Mouse (Mus musculus) adrenal gland, adult 2 months (tissue): ENCODE results near the gene Olfr568. TPM values are rescaled to one million over a fixed set of nuclear protein-coding genes. Genes with fewer than 3 reads are reported as not detected.

ENCODE experiments used
- DNase-seq: peaks from one replicate; pipeline ENCODE4 v3.0.0; 2021
- long read RNA-seq: library from polyadenylated mRNA; stranded (forward); transcript quantifications from one replicate; pipeline ENCODE4 v2.0.0, GENCODE M21; 2021
- polyA plus RNA-seq: library from polyadenylated mRNA; depleted of rRNA; stranded (reverse); fragments of >200 nt; gene quantifications from 2 replicates; pipeline ENCODE4 v1.2.3, GENCODE M21; 2012; rRNA removed
- total RNA-seq, 2 experiments: library from RNA; stranded (reverse); gene quantifications; 2 replicates each; pipeline ENCODE4 v1.2.3; 2021

Gene Olfr568
- total RNA-seq: not detected
- polyA plus RNA-seq: not detected in 2 replicates
- long read RNA-seq: 0 reads

DNA sequence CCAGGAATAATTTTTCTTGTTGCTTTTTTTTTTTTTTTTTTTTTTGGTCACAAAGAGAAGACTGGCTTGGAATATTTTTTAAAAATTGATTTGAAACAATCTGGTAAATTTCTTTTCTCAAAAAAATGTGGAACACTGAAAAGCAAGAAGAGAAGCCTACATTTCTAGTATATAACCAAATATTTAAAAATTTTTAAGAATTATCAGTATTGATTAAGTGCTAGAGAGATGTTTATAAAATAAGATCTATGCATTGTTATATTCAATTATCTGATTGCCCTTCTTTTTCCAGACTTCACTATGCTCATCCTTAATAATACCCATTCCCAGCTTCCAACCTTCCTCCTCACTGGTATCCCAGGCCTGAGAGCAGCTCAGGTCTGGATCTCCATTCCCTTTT is at the start of gene Olfr568:
TSS of gene Olfr568 (plus strand) at position 301 of the 400 bp plus-strand sequence.
- DNase-seq: no peak

DNA sequence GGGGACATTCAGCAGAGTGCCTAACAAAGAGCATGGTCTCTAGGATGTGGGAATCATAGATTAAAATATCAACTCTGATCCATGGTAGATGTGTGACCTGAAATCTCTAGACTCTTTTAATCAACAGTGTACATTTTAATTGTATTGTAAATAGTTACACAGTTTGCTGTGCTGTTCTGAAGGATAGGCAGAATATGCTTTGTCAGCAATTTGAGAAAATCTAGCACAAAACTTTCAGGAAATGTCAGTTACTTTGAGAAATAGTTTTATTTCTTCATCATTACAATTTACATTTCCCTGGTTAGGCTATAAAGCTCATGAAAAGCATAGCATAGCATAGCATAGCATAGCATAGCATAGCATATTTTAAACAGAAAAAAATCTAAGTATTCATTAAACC is 21.1 kb upstream of the Olfr568 start:
- no peak for DNase-seq

DNA sequence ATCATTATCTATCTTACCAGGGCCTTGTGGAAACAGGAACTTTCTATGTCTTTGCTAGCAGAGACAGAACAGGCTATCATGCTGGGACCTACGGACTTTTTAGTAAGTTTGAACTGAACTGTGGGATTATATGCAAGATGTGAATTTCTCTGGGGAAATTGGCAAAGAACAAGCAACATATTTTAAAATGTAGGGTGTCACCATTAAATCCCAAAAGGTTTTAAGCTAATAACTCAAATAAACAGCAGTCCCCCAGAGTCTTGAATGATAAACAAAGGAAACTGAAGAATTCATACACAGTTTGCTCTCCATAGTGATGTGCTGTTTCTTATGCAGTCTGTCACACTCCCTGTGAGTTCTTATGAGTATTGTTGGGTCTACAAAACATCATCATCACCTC is 18.3 kb upstream of the Olfr568 start, which contains the start of gene Olfr566:
TSS of gene Olfr566 (minus strand) at position 101 of the 400 bp plus-strand sequence.
- no peak for DNase-seq

DNA sequence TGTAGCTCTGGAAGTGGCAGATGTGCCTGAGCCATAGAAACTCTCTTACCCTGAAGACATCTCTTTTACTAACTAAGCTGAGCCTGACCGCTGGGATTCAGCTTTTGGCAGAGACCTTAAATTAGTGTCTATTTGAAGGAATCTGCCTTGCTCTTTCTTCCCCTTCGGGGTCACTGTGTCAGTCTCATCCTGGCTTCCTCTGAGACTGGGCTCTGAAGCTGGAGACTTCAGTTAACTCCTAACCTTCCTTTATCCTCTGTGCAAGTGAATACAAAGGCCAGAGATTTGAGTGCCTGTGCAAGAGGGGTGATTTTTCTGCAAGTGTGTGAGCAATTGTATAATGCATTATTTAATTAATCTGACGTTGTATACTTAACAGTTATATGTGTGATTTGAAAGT is 13.9 kb downstream of the Olfr568 start, which contains the start of gene Olfr569:
TSS of gene Olfr569 (minus strand) at position 101 of the 400 bp plus-strand sequence.
- no peak for DNase-seq

DNA sequence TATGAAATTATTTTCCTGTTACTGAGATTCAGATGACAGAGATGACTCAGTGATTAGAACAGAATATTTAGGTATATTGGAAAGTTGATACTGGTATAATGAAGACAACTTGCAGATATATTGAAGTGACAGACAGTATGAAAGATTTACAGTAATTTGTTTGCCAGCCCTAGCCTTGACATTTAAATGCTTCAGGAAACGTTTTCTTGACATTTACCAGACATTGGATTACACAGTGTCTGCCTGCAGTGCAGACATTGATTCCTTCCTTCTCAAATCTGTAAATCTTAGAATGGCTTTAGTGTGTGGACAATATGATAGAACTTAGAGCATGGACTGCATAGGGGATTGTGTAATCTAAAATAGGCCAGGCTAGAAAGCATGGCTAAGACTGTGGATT is 38.3 kb downstream of the Olfr568 start:
- no peak for DNase-seq

DNA sequence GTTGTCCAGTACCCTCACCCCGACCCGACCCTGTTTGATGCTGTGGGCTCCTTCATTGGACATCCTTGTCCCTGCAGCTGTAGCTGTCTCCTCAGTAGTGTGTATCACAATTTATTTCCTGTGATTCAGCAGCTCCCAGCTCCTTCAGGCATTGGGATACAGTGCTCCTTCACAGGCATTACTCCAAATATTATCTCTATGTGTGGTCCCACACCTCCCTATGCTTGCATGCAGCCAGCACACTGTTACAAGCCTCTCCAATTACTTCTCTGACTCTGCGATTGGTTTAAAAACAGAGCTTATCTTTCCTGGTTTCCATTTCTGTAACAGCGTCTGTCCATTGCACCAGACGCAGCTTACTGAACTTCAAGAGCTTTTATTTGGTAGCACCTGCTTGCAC is 39.5 kb downstream of the Olfr568 start:
- DNase-seq: no peak

DNA sequence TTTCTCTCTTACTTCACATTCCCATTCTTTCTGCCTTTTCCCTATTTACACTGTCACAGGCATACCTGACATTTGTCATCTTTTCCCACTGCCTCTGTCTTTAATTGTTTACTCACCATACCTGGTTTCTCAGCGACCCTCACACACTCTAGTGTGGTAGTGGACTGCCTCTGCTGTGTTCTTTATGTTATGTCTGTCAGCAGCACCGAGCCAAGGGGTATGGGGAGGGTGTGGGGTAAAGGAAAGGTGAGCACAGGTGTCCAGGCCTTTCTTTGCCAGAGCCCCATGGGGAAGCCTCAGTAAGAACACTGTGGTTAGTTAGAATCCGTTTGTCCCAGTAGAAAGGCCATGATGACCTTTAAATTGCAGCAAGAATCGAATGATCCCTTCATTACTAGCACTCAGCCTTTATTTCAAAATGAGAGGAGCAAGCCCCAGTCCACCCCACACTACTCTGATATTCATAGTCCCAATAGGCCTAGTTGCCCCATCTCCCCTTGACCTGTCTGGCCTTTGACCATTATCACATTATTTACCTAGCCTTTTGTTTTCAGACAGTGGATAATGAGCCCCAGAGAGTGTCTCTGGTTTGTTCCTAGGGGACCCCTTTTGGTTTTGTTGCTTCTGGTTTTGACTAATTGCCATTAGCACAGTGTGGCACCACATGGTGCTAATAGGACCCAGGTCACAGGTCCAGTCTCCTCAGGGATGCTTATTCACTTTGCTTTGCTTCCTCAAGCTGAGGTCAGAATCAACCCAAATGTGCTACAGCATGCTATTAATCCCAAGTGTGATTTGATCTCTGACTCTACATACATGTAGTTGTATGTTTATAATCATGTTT is 40.3 kb downstream of the Olfr568 start, which contains the start of gene Olfr571:
TSS of gene Olfr571 (minus strand) at position 505 of the 844 bp plus-strand sequence.
- DNase-seq: no peak

DNA sequence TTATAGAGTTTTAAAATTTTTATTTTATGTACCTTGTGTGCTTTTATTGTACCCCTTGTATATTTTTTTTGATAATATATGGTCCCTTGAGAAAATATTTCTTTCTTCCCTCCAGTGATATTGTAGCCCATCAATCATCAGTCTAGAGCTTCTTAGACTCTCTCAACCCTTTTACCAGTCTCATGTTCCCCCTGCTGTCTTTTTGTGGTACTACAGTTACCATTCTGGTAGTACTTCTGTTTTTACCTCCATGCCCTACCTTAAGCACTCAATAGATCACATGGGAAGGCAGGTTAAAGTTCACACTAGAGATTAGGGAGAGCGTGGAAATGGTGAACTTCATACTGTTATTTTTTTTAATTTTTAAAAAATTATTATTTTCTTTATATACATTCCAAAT is 42.7 kb downstream of the Olfr568 start:
- DNase-seq: peak; percentile 9

DNA sequence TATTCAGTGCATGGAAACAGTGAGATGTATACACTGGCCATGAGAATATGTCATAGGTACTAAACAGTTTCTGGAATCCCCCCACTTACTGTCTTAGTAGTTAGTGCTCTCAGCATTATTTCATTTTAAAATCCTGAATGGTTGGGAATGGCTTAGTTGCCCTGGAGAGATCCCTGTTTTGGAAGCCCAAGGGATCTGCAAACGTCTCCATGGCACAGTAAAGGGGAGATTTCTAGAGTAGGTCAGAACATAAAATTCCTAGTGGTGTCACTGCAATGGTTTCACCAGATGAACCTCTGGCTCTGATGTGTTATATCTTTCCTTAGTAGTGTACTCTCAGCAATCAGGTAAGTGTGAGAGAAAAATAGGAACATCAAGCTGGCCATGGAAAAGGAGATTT is 47.2 kb downstream of the Olfr568 start, which contains the start of gene Olfr572:
TSS of gene Olfr572 (plus strand) at position 301 of the 400 bp plus-strand sequence.
- no peak for DNase-seq

DNA sequence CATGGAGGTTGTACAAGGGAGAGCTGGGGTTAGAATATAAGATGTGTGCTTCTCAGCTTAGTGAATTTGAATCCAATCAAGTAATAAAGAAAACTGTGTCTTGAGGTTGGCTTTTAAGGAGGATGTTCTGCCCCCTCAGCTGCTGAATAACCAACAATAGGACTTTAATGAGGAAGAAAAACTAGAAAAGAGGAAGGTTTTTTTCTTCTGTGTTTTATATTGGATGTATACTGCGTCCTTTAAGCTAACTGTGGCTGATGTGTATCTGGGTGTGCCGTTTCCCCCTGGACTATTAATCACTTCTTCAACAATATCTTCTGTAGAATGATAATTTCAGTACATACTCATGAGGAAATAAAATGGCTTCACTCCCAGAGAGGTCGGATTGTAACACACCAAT is 50.2 kb downstream of the Olfr568 start:
- no peak for DNase-seq

Other genes with a start within 250 kb of the Olfr568 start
- gene Olfr554, start 238.7 kb upstream of the Olfr568 start, total RNA-seq: not detected
- not detected in 2 replicates for gene Olfr554, start 238.7 kb upstream of the Olfr568 start, polyA plus RNA-seq
- not detected for gene Olfr555, start 218.3 kb upstream of the Olfr568 start, total RNA-seq
- not detected in 2 replicates for gene Olfr555, start 218.3 kb upstream of the Olfr568 start, polyA plus RNA-seq
- gene Olfr556, start 212.2 kb upstream of the Olfr568 start, total RNA-seq: not detected
- not detected in 2 replicates for gene Olfr556, start 212.2 kb upstream of the Olfr568 start, polyA plus RNA-seq
- 1 to 10 TPM; 6.9 to 8.4 TPM for gene Trim68, start 189.8 kb upstream of the Olfr568 start, total RNA-seq
- 9.4 and 10.1 TPM in 2 replicates for gene Trim68, start 189.8 kb upstream of the Olfr568 start, polyA plus RNA-seq
- not detected for gene Olfr557, start 181.2 kb upstream of the Olfr568 start, total RNA-seq
- 0.03 TPM in 1 of 2 replicates, not detected in the other for gene Olfr557, start 181.2 kb upstream of the Olfr568 start, polyA plus RNA-seq
- gene Olfr558, start 174.9 kb upstream of the Olfr568 start, total RNA-seq: under 1 TPM; 0.26 to 0.31 TPM
- gene Olfr558, start 174.9 kb upstream of the Olfr568 start, polyA plus RNA-seq: 0.38 and 0.51 TPM in 2 replicates
- not detected for gene Olfr33, start 158.1 kb upstream of the Olfr568 start, total RNA-seq
- 0.11 TPM in 1 of 2 replicates, not detected in the other for gene Olfr33, start 158.1 kb upstream of the Olfr568 start, polyA plus RNA-seq
- gene Olfr559, start 149.6 kb upstream of the Olfr568 start, total RNA-seq: not detected
- not detected in 2 replicates for gene Olfr559, start 149.6 kb upstream of the Olfr568 start, polyA plus RNA-seq
- gene Olfr560, start 117.8 kb upstream of the Olfr568 start, total RNA-seq: not detected
- gene Olfr560, start 117.8 kb upstream of the Olfr568 start, polyA plus RNA-seq: not detected in 2 replicates
- gene Olfr78, start 117.7 kb upstream of the Olfr568 start, total RNA-seq: under 1 TPM in 1 of 2 experiments, not detected in 1; 0.24 TPM
- 0.19 and 0.46 TPM in 2 replicates for gene Olfr78, start 117.7 kb upstream of the Olfr568 start, polyA plus RNA-seq
- gene Olfr561, start 105.9 kb upstream of the Olfr568 start, total RNA-seq: not detected
- not detected in 2 replicates for gene Olfr561, start 105.9 kb upstream of the Olfr568 start, polyA plus RNA-seq
- not detected for gene Olfr564, start 73.6 kb upstream of the Olfr568 start, total RNA-seq
- gene Olfr564, start 73.6 kb upstream of the Olfr568 start, polyA plus RNA-seq: not detected in 2 replicates
- not detected for gene Olfr566, start 18.4 kb upstream of the Olfr568 start, total RNA-seq
- gene Olfr566, start 18.4 kb upstream of the Olfr568 start, polyA plus RNA-seq: not detected in 2 replicates
- not detected for gene Olfr569, start 13.8 kb downstream of the Olfr568 start, total RNA-seq
- gene Olfr569, start 13.8 kb downstream of the Olfr568 start, polyA plus RNA-seq: not detected in 2 replicates
- not detected for gene Olfr570, start 17.5 kb downstream of the Olfr568 start, total RNA-seq
- not detected in 2 replicates for gene Olfr570, start 17.5 kb downstream of the Olfr568 start, polyA plus RNA-seq
- gene Olfr571, start 40.4 kb downstream of the Olfr568 start, total RNA-seq: not detected
- not detected in 2 replicates for gene Olfr571, start 40.4 kb downstream of the Olfr568 start, polyA plus RNA-seq
- not detected for gene Olfr572, start 47.3 kb downstream of the Olfr568 start, total RNA-seq
- not detected in 2 replicates for gene Olfr572, start 47.3 kb downstream of the Olfr568 start, polyA plus RNA-seq
- gene Olfr573-ps1, start 65.5 kb downstream of the Olfr568 start, total RNA-seq: not detected
- gene Olfr573-ps1, start 65.5 kb downstream of the Olfr568 start, polyA plus RNA-seq: not detected in 2 replicates
- gene Olfr574, start 71.3 kb downstream of the Olfr568 start, total RNA-seq: not detected
- not detected in 2 replicates for gene Olfr574, start 71.3 kb downstream of the Olfr568 start, polyA plus RNA-seq
- not detected for gene Olfr575, start 81.7 kb downstream of the Olfr568 start, total RNA-seq
- gene Olfr575, start 81.7 kb downstream of the Olfr568 start, polyA plus RNA-seq: not detected in 2 replicates
- not detected for gene Olfr576, start 85.5 kb downstream of the Olfr568 start, total RNA-seq
- gene Olfr576, start 85.5 kb downstream of the Olfr568 start, polyA plus RNA-seq: not detected in 2 replicates
- gene Olfr577, start 98.8 kb downstream of the Olfr568 start, total RNA-seq: not detected
- not detected in 2 replicates for gene Olfr577, start 98.8 kb downstream of the Olfr568 start, polyA plus RNA-seq
- gene Olfr578, start 112.2 kb downstream of the Olfr568 start, total RNA-seq: not detected
- gene Olfr578, start 112.2 kb downstream of the Olfr568 start, polyA plus RNA-seq: not detected in 2 replicates
- not detected for gene Olfr582, start 160.9 kb downstream of the Olfr568 start, total RNA-seq
- not detected in 2 replicates for gene Olfr582, start 160.9 kb downstream of the Olfr568 start, polyA plus RNA-seq
- gene Olfr583, start 174.2 kb downstream of the Olfr568 start, total RNA-seq: not detected
- not detected in 2 replicates for gene Olfr583, start 174.2 kb downstream of the Olfr568 start, polyA plus RNA-seq
- not detected for gene Olfr584, start 204.8 kb downstream of the Olfr568 start, total RNA-seq
- not detected in 2 replicates for gene Olfr584, start 204.8 kb downstream of the Olfr568 start, polyA plus RNA-seq
- not detected for gene Olfr585, start 220.6 kb downstream of the Olfr568 start, total RNA-seq
- not detected in 2 replicates for gene Olfr585, start 220.6 kb downstream of the Olfr568 start, polyA plus RNA-seq
- not detected for gene Olfr586, start 248.5 kb downstream of the Olfr568 start, total RNA-seq
- gene Olfr586, start 248.5 kb downstream of the Olfr568 start, polyA plus RNA-seq: not detected in 2 replicates